Comparison of ENCODE assay signal across 17 mouse cellular contexts in the genomic region with DNA sequence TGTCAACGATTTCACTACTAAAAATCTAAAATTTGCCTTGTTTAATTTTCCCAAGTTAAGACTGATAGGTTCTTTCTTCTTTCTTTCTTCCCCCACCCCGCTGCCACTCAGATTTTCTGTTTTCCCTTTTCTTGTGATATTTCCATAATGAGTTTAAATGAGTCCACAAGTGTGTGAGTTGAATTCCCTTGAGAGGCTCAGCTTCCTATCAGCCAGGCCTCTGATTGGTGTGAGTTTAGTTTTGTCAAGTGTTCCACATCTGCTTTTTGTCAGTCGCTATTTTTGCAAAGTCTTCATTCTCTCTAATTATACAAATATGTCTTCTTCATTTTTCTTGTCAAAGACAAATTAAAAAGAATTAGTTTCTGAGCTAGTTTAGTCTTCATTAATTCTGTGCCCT.
"Had no signal": no experiment of that assay in that cellular context is flagged by ENCODE, and none has a peak within 500 bp of the region (broad histone marks: within the 10 kb centered on the region; RNA-seq: fewer than 3 reads in every experiment).

No protein-coding gene starts in this region.

- H3K4me3 ChIP-seq: limb, embryonic 12.5 days; liver, embryonic 13.5 days; lung, embryonic 15.5 days; megakaryocyte, embryonic 14.5 days; neural tube, embryonic 13.5 days; stomach, embryonic 15.5 days had no signal

- ATAC-seq: liver, postnatal 0 days; midbrain, embryonic 16.5 days had no signal

- H3K4me2 ChIP-seq: limb, embryonic 12.5 days; liver, embryonic 13.5 days; lung, embryonic 15.5 days; midbrain, embryonic 11.5 days; neural tube, embryonic 13.5 days; stomach, embryonic 15.5 days had no signal

- H3K27me3 ChIP-seq: limb, embryonic 12.5 days; liver, embryonic 13.5 days; lung, embryonic 15.5 days; megakaryocyte, embryonic 14.5 days; neural tube, embryonic 13.5 days; stomach, embryonic 15.5 days had no signal

- DNase-seq: liver; liver, embryonic 13.5 days; liver, postnatal 0 days; lung, postnatal 14 days; retina, postnatal 1 day; right cerebral cortex, postnatal 4 days; spleen, adult 18-20 months; thymus, adult 2 months; thymus, postnatal 25 days had no signal

- H3K9me3 ChIP-seq: limb, embryonic 12.5 days; liver, embryonic 13.5 days; lung, embryonic 15.5 days; megakaryocyte, embryonic 14.5 days; neural tube, embryonic 13.5 days; stomach, embryonic 15.5 days had no signal

- H3K27ac ChIP-seq: limb, embryonic 12.5 days; liver, embryonic 13.5 days; lung, embryonic 15.5 days; macrophage; neural tube, embryonic 13.5 days; stomach, embryonic 15.5 days had no signal

- H3K9ac ChIP-seq: limb, embryonic 12.5 days; liver, embryonic 13.5 days; liver, postnatal 0 days; lung, embryonic 15.5 days; neural tube, embryonic 13.5 days; stomach, embryonic 15.5 days had no signal

- H3K36me3 ChIP-seq: limb, embryonic 12.5 days; liver, embryonic 13.5 days; lung, embryonic 15.5 days; neural tube, embryonic 13.5 days; stomach, embryonic 15.5 days had no signal

- H3K4me1 ChIP-seq: limb, embryonic 12.5 days; liver, embryonic 13.5 days; lung, embryonic 15.5 days; stomach, embryonic 15.5 days had no signal
